Mouse (Mus musculus) thymus, adult 2 months (tissue): ENCODE measurements around the gene Rap1gap2.

Source experiments
- CTCF ChIP-seq: fragments of 200-500 bp; IDR thresholded peaks from 2 replicates; pipeline ENCODE4 v1.5.1; 2012; ENCODE audit warnings: mild to moderate bottlenecking, control low read depth, low read length, moderate library complexity, borderline replicate concordance; ENCODE audit not compliant: control insufficient read depth, poor library complexity, insufficient read depth; ENCODE audit errors: extremely low read depth
- POLR2A ChIP-seq: fragments of 200-500 bp; IDR thresholded peaks from 2 replicates; pipeline ENCODE4 v1.6.1; 2012; ENCODE audit warnings: mild to moderate bottlenecking, low read length, control low read depth, moderate library complexity; ENCODE audit not compliant: control insufficient read depth, poor library complexity, insufficient read depth; ENCODE audit errors: extremely low read depth

GRCm38 (mm10) chr11:74458400-74458799, 152.3 kb downstream of the Rap1gap2 start:
- TF ChIP-seq POLR2A (no peak), CTCF (no peak)
